Mouse (Mus musculus): ENCODE results near the gene Rspo4. TPM values are rescaled to one million over a fixed set of nuclear protein-coding genes. Genes with fewer than 3 reads are reported as not detected.

Gene Rspo4
- polyA plus RNA-seq (2012; rRNA removed) = 0.09 TPM in 2 replicates

DNA sequence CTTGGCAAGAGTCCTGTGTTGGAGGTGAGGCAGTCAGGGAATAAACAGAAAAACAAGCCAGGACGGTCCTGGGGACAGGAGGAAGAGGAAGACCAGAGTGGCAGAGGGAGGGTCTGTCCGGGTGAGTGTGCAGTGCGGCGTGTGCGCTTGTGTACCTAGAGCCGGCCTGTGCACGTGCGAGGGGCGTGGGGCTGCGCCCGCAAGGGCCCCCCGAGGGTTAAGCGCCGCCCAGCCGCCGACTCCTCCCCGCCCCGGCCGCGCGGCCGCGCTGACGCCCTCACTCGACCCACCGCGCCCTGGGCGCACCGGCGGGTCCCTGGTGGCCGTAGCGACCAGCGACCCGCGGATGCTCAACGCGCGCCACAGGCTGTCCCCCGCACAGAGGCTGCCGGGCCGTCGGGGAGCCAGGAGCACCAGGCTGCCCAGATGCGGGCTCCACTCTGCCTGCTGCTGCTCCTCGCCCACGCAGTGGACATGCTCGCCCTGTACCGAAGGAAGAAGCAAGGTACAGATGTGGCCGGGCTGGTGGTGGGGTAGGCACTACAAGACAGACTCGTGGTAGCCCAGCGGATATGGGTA, at the start of gene Rspo4:
Gene Rspo4, plus strand, starts transcription at position 280 of the 579 bp plus-strand sequence.
- no peak for DNase-seq
- Histone ChIP-seq H3K4me1 (replicated peaks; ENCODE audit: control insufficient read depth, insufficient read depth, low read length) (no peaks in the 10 kb centered on the region), H3K27me3 (ENCODE audit: control insufficient read depth, insufficient read depth, low read length) (no peaks in the 10 kb centered on the region; the same call in 1 of the 2 replicates), H3K4me3 (ENCODE audit: control insufficient read depth, insufficient read depth, low read length) (no peak within 1 kb of the TSS), H3K27ac (ENCODE audit: control insufficient read depth, insufficient read depth, low read length) (no peak within 1 kb of the TSS), H3K36me3 (ENCODE audit: control insufficient read depth, insufficient read depth, low read length) (no peaks in the 10 kb centered on the region)
- 2% methylated on average over 50 of the region's 50 CpGs for WGBS
- no peak for TF ChIP-seq POLR2A (IDR thresholded peaks at IDR 0.05; ENCODE audit: control insufficient read depth, extremely low read depth, insufficient read depth, low read length, poor library complexity)
- TF ChIP-seq CTCF (IDR thresholded peaks at IDR 0.05; ENCODE audit: borderline replicate concordance, control insufficient read depth, extremely low read depth, insufficient read depth, low read length, poor library complexity) = no peak

DNA sequence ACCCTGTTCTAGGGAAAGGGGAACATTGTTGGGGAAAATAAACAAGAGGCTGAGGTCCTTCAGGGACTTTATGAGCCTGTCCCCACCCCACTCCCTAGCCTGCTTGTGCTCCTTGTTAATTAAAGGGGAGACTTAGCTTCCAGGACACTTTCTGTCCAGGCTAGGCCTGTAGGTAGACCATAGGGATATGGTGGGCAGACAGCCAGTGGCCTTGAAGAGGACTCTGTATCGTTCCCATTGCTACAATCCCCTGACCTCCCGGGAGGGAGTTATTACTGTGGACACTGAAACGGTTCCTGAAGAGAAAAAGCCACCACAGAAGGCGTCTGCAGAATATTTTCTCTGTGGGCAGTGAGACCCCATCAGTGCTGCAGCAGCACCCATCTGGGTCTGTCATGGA, 27.1 kb upstream of the Rspo4 start:
- Histone ChIP-seq H3K4me3 (ENCODE audit: control insufficient read depth, insufficient read depth, low read length) (no peak overlapping the region), H3K4me1 (replicated peaks; ENCODE audit: control insufficient read depth, insufficient read depth, low read length) (no peaks in the 10 kb centered on the region), H3K27ac (ENCODE audit: control insufficient read depth, insufficient read depth, low read length) (no peak overlapping the region), H3K36me3 (ENCODE audit: control insufficient read depth, insufficient read depth, low read length) (no peaks in the 10 kb centered on the region), H3K27me3 (ENCODE audit: control insufficient read depth, insufficient read depth, low read length) (no peaks in the 10 kb centered on the region)
- DNase-seq = no peak
- 83% methylated on average over 4 of the region's 4 CpGs for WGBS
- TF ChIP-seq CTCF (IDR thresholded peaks at IDR 0.05; ENCODE audit: borderline replicate concordance, control insufficient read depth, extremely low read depth, insufficient read depth, low read length, poor library complexity) (no peak), POLR2A (IDR thresholded peaks at IDR 0.05; ENCODE audit: control insufficient read depth, extremely low read depth, insufficient read depth, low read length, poor library complexity) (no peak)

DNA sequence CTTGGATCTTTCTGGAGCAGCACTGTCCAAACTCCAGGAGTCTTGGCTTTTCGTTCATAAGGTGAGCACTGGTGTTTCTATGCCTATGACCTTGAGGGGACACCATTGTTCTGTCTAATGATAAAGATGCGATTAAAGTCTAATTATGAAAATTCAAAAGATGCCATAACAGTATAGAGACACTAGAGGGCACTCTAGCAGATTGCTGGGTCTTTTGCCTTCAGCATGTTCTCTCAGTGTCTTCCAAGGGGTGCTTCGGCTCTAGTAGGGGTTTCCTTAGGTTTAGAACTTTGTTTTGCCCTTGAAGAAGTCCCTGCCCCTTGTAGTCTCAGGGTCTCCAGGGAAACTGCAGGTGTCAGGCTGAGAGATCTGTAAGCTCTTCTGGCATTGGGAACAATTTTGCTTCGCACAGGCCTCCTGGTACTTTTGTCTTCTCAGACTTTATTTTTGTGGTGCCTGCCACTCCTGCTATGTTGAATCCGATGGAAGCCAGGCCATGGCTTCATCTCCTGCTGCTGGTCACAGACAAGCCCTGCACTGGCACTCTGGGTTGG, 19.6 kb downstream of the Rspo4 start:
- Histone ChIP-seq H3K27ac (ENCODE audit: control insufficient read depth, insufficient read depth, low read length) (no peak overlapping the region), H3K4me1 (replicated peaks; ENCODE audit: control insufficient read depth, insufficient read depth, low read length) (no peaks in the 10 kb centered on the region), H3K4me3 (ENCODE audit: control insufficient read depth, insufficient read depth, low read length) (no peak overlapping the region), H3K36me3 (ENCODE audit: control insufficient read depth, insufficient read depth, low read length) (no peaks in the 10 kb centered on the region), H3K27me3 (ENCODE audit: control insufficient read depth, insufficient read depth, low read length) (no peaks in the 10 kb centered on the region)
- WGBS = 46% methylated on average over 5 of the region's 5 CpGs
- TF ChIP-seq POLR2A (IDR thresholded peaks at IDR 0.05; ENCODE audit: control insufficient read depth, extremely low read depth, insufficient read depth, low read length, poor library complexity) (no peak), CTCF (IDR thresholded peaks at IDR 0.05; ENCODE audit: borderline replicate concordance, control insufficient read depth, extremely low read depth, insufficient read depth, low read length, poor library complexity) (no peak)
- DNase-seq = no peak

DNA sequence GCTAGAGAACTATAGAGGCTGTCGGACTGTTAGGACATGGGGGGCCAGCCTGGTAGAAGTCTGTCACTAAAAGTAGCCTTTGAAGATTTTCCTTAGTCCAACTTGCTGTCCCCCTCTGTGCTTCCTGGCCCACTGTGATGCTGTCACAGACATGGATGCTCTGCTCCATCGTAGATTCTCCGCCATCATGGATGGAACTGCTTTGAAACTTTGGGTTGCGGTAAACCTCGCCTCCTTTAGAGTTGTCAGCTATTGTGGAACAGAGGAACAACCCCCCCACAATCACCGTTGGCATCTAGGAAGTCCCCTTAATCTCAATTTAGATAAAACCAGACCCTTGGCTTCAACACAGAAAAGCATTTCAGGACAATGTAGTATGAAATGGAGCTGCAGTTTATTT, 22.2 kb downstream of the Rspo4 start:
- TF ChIP-seq CTCF (IDR thresholded peaks at IDR 0.05; ENCODE audit: borderline replicate concordance, control insufficient read depth, extremely low read depth, insufficient read depth, low read length, poor library complexity) (no peak), POLR2A (IDR thresholded peaks at IDR 0.05; ENCODE audit: control insufficient read depth, extremely low read depth, insufficient read depth, low read length, poor library complexity) (no peak)
- Histone ChIP-seq H3K36me3 (ENCODE audit: control insufficient read depth, insufficient read depth, low read length) (no peaks in the 10 kb centered on the region), H3K4me3 (ENCODE audit: control insufficient read depth, insufficient read depth, low read length) (no peak overlapping the region), H3K4me1 (replicated peaks; ENCODE audit: control insufficient read depth, insufficient read depth, low read length) (no peaks in the 10 kb centered on the region), H3K27me3 (ENCODE audit: control insufficient read depth, insufficient read depth, low read length) (no peaks in the 10 kb centered on the region), H3K27ac (ENCODE audit: control insufficient read depth, insufficient read depth, low read length) (no peak overlapping the region)
- WGBS = 92% methylated on average over 6 of the region's 6 CpGs
- no peak for DNase-seq

DNA sequence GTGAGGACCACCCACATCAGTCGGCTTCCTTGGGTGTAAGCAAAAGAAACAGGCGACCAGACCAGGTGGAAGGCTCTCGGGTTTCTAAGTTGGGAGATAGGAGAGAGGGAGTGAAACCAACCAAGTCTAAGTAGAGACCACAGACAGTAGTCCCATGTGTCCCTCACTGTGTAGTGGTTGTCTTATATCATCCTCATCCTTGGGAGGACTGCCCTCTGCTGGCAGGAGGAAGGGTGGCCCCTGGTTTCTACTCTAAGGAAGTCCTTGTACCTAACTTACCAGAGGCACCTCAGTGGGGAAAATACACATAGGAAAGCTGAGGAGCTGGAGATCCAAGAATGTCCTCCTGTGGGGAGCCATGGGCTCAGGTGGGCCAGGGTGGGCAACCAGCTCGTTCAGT, 23.8 kb downstream of the Rspo4 start:
- peak; percentile 46 for DNase-seq
- H3K27me3 ChIP-seq (ENCODE audit: control insufficient read depth, insufficient read depth, low read length) = no peaks in the 10 kb centered on the region

DNA sequence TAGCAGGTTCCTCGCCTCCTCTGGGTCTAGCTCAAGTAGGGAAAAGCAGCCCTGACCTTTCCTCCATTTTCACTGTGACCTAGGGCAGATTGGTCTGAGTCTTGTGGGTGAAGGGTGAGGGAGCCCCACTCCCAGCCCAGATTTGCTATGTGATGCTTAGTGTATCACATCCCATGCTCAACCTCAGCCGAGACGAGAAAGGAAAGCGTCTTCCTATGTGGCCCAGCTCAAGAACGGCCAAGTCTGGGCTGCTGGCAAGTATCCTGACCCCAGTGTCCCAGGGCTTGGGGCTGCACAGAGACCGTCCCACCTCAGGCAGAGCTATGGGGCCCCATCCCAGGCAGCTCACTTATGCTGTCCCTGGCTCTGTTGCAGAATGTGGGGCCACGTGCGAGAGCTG, 25.5 kb downstream of the Rspo4 start:
- no peak overlapping the region for H3K4me3 ChIP-seq (ENCODE audit: control insufficient read depth, insufficient read depth, low read length)
- no peaks in the 10 kb centered on the region for H3K27me3 ChIP-seq (ENCODE audit: control insufficient read depth, insufficient read depth, low read length)
- WGBS = 92% methylated on average over 8 of the region's 8 CpGs
- TF ChIP-seq CTCF (IDR thresholded peaks at IDR 0.05; ENCODE audit: borderline replicate concordance, control insufficient read depth, extremely low read depth, insufficient read depth, low read length, poor library complexity) (no peak), POLR2A (IDR thresholded peaks at IDR 0.05; ENCODE audit: control insufficient read depth, extremely low read depth, insufficient read depth, low read length, poor library complexity) (no peak)
- no peaks in the 10 kb centered on the region for H3K36me3 ChIP-seq (ENCODE audit: control insufficient read depth, insufficient read depth, low read length)
- no peaks in the 10 kb centered on the region for H3K4me1 ChIP-seq (replicated peaks; ENCODE audit: control insufficient read depth, insufficient read depth, low read length)
- no peak for DNase-seq
- H3K27ac ChIP-seq (ENCODE audit: control insufficient read depth, insufficient read depth, low read length) = no peak overlapping the region

More for the DNA sequence above, 23.8 kb downstream of the Rspo4 start:
- WGBS = 38% methylated on average over 4 of the region's 4 CpGs
- H3K4me1 ChIP-seq (replicated peaks; ENCODE audit: control insufficient read depth, insufficient read depth, low read length) = no peaks in the 10 kb centered on the region
- H3K36me3 ChIP-seq (ENCODE audit: control insufficient read depth, insufficient read depth, low read length) = no peaks in the 10 kb centered on the region
- no peak overlapping the region for H3K4me3 ChIP-seq (ENCODE audit: control insufficient read depth, insufficient read depth, low read length)
- no peak overlapping the region for H3K27ac ChIP-seq (ENCODE audit: control insufficient read depth, insufficient read depth, low read length)
- TF ChIP-seq CTCF (IDR thresholded peaks at IDR 0.05; ENCODE audit: borderline replicate concordance, control insufficient read depth, extremely low read depth, insufficient read depth, low read length, poor library complexity) = no peak
- no peak for TF ChIP-seq POLR2A (IDR thresholded peaks at IDR 0.05; ENCODE audit: control insufficient read depth, extremely low read depth, insufficient read depth, low read length, poor library complexity)
